Mouse (Mus musculus) C2C12 (cell line): ENCODE data around the gene Pithd1. TPM values are rescaled to one million over a fixed set of nuclear protein-coding genes. Genes with fewer than 3 reads are reported as not detected.

Experiments
- H3K27me3 ChIP-seq: one replicate; pipeline ENCODE4 v1.6.1; 2011; ENCODE audit not compliant: control insufficient read depth, insufficient read depth, insufficient read length
- H3K36me3 ChIP-seq: one replicate; pipeline ENCODE4 v1.6.1; 2011; ENCODE audit not compliant: control insufficient read depth, insufficient read depth
- H3K4me3 ChIP-seq: one replicate; pipeline ENCODE4 v1.5.1; 2011; ENCODE audit warnings: mild to moderate bottlenecking, control low read depth; ENCODE audit not compliant: poor library complexity, insufficient read depth, severe bottlenecking
- H3K79me2 ChIP-seq: one replicate; pipeline ENCODE4 v1.6.1; 2011; ENCODE audit not compliant: control insufficient read depth, insufficient read depth
- H3K79me3 ChIP-seq: one replicate; pipeline ENCODE4 v1.6.1; 2011; ENCODE audit warnings: low read depth, control low read depth
- H3ac ChIP-seq: one replicate; pipeline ENCODE3; 2011; ENCODE audit warnings: low read depth; ENCODE audit not compliant: control insufficient read depth, insufficient read length
- CEBPB ChIP-seq: IDR thresholded peaks from one replicate; pipeline ENCODE4 v1.6.1; 2011; ENCODE audit warnings: low read depth, mild to moderate bottlenecking, control low read depth, moderate library complexity
- CTCF ChIP-seq: IDR thresholded peaks from one replicate; pipeline ENCODE4 v1.5.1; 2011; ENCODE audit not compliant: control insufficient read depth, insufficient read depth, insufficient read length
- FOSL1 ChIP-seq: IDR thresholded peaks from one replicate; pipeline ENCODE4 v1.8.0; 2011; ENCODE audit warnings: mild to moderate bottlenecking, low read length; ENCODE audit not compliant: poor library complexity, insufficient read depth, severe bottlenecking
- MAX ChIP-seq: IDR thresholded peaks from one replicate; pipeline ENCODE4 v1.6.1; 2011; ENCODE audit warnings: mild to moderate bottlenecking, control low read depth
- MYOD1 ChIP-seq: IDR thresholded peaks from one replicate; pipeline ENCODE4 v1.6.1; 2011; ENCODE audit warnings: low read depth; ENCODE audit not compliant: control insufficient read depth, insufficient read length
- MYOG ChIP-seq: IDR thresholded peaks from one replicate; pipeline ENCODE4 v1.6.1; 2011; ENCODE audit not compliant: control insufficient read depth, insufficient read length; ENCODE audit errors: extremely low read depth
- USF1 ChIP-seq: IDR thresholded peaks from one replicate; pipeline ENCODE4 v1.6.1; 2011; ENCODE audit warnings: low read depth, mild to moderate bottlenecking, control low read depth, moderate library complexity
- polyA plus RNA-seq: library from polyadenylated mRNA; unstranded; fragments of >200 nt; fragmentation: generic; extraction: Trizol; gene quantifications from one replicate; pipeline ENCODE4 v1.2.1, GENCODE M21; 2012; ENCODE audit warnings: missing spikeins

Gene Pithd1
- polyA plus RNA-seq, 1 experiment, result 45.1 TPM

DNA sequence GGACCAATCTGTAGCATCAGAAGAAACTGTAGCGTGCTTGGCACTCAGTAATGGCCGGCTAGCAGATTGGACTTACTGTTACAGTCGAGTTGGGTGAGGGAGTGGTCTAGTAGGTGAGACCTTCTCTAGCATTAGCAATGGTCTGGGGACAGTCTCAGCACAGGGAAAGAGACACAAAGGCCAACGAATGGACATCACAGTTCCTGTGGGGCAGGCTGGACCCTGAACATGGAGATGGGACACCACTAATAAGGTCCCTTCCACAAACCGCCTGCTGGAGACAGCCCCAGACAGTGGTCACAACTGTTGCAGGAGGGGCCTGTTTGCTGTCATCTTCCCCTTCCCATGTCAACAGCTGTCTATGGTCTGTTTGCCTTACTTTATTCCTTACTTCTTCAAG, 25.4 kb downstream of the Pithd1 start:
- Histone ChIP-seq H3ac (no peak overlapping the region), H3K79me2 (no peaks in the 10 kb centered on the region), H3K79me3 (no peaks in the 10 kb centered on the region)

DNA sequence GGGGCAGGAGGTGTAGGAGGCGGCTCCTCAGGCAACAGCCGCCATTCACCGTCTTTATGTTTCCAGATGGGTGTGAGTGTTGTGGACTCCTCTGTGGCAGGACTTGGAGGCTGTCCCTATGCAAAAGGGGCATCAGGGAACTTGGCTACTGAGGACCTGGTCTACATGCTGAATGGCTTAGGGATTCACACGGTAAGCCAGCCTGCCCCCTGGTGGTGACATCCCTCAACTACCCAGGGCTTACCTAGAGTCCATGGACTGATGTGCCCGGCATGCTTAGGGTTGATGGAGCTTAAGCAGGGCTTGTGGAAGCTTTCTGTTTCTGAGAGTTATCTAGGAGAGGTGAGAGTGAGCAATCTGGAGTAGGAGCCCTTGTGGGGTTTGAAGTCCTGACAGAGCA, 26.3 kb downstream of the Pithd1 start:
- no peak overlapping the region for H3K4me3 ChIP-seq
- no peaks in the 10 kb centered on the region for H3K79me3 ChIP-seq
- TF ChIP-seq MYOD1 (no peak), USF1 (no peak), CTCF (peak; percentile 82), MYOG (no peak)
- H3K36me3 ChIP-seq, result peaks cover 2% of the 10 kb centered on the region
- H3K79me2 ChIP-seq, result no peaks in the 10 kb centered on the region
- no peak overlapping the region for H3ac ChIP-seq
- H3K27me3 ChIP-seq, result no peaks in the 10 kb centered on the region

More for the DNA sequence above, 25.4 kb downstream of the Pithd1 start:
- H3K36me3 ChIP-seq, result peaks cover 10% of the 10 kb centered on the region
- no peaks in the 10 kb centered on the region for H3K27me3 ChIP-seq
- H3K4me3 ChIP-seq, result no peak overlapping the region
- TF ChIP-seq CEBPB (no peak), MYOG (no peak), USF1 (no peak), MAX (no peak), CTCF (no peak), MYOD1 (no peak), FOSL1 (no peak)

DNA sequence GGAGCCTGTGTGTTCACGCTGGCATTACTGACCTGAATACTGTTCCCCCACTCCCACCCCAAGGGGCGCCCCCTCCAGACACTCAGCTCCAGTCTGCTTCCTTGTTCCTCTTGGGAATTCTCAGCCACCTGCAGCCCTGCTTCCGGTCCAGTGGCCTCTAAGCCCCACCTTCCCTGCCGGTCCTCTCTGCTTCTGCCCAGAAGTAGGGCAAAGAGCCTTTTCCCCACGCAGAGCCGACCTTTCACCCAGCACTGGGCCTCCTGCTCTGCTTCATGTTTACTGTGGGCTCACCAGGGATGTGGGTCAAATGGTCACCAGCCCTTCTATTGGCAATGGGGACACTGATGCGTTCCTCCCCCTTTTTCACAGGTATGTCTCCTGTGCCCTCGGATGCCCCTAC, 28.7 kb downstream of the Pithd1 start:
- no peak overlapping the region for H3ac ChIP-seq
- no peaks in the 10 kb centered on the region for H3K27me3 ChIP-seq
- peaks cover 4% of the 10 kb centered on the region for H3K36me3 ChIP-seq
- no peak for TF ChIP-seq CTCF
- no peak for TF ChIP-seq FOSL1
- TF ChIP-seq MAX, result no peak
- TF ChIP-seq CEBPB, result no peak
- no peak for TF ChIP-seq MYOG
- no peak for TF ChIP-seq MYOD1
- TF ChIP-seq USF1, result no peak
- no peaks in the 10 kb centered on the region for H3K79me3 ChIP-seq
- no peaks in the 10 kb centered on the region for H3K79me2 ChIP-seq
- H3K4me3 ChIP-seq, result no peak overlapping the region

DNA sequence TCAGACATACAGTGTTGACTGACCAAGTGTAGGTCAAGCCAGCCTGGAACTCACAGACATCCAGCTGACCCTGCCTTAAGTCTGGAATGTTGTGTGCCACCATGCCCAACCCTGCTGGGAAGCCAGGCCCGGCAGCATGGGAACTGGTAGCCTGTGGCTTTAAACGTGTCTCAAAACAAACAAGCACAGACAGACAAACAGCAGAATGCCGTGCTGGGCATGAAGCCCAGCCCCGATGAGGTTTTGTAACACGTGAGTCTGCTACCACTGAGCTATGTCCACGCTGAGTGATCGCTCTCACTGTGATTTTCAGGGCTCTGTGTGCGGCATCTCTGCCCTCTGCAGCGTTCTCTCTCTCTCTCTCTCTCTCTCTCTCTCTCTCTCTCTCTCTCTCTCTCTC, 31.2 kb downstream of the Pithd1 start:
- H3K27me3 ChIP-seq, result no peaks in the 10 kb centered on the region
- no peaks in the 10 kb centered on the region for H3K79me3 ChIP-seq
- no peak for TF ChIP-seq USF1
- no peak for TF ChIP-seq MYOD1
- no peak for TF ChIP-seq MAX
- no peak for TF ChIP-seq CEBPB
- no peak for TF ChIP-seq FOSL1
- no peak for TF ChIP-seq MYOG
- TF ChIP-seq CTCF, result no peak
- peaks cover 4% of the 10 kb centered on the region for H3K36me3 ChIP-seq
- no peak overlapping the region for H3K4me3 ChIP-seq
- no peak overlapping the region for H3ac ChIP-seq
- H3K79me2 ChIP-seq, result no peaks in the 10 kb centered on the region

DNA sequence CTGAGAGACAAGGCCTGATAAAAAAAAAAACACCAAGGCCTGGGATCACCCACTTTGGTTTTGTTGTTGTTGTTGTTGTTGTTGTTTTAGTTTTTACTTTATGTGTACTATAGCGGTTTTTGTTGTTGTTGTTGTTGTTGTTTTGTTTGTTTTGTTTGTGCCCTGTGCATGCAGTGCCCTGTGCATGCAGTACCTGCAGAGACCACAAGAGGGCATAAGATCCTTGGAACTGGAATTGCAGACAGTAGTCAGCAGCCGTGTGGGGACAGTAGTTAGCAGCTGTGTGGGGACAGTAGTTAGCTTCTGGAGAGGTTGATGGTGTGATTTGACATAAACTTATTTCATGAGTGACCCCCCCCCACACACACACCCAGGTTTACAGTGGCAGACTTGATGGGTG, 32.8 kb downstream of the Pithd1 start:
- no peaks in the 10 kb centered on the region for H3K27me3 ChIP-seq
- TF ChIP-seq FOSL1 (no peak), CTCF (peak; percentile 9), CEBPB (no peak), MAX (no peak)
- no peak overlapping the region for H3K4me3 ChIP-seq
- peaks cover 4% of the 10 kb centered on the region for H3K36me3 ChIP-seq
- H3K79me3 ChIP-seq, result no peaks in the 10 kb centered on the region
- H3K79me2 ChIP-seq, result no peaks in the 10 kb centered on the region
- no peak overlapping the region for H3ac ChIP-seq

DNA sequence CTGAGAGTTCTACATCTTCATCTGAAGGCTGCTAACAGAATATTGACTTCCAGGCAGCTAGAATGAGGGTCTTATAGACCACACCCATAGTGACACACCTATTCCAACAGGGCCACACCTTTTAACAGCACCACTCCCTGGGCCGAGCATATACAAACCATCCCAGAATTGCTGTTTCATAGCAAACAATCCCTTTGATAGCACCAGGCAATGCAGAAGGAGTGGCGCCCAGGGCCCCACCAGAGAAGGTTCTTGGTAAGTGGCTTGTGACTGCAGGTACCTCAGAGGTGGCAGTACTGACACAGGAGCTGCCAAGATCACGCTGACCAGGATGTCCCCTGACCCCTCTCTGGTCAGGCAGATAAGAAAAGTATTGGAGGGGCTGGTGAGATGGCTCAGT, 33.9 kb downstream of the Pithd1 start:
- Histone ChIP-seq H3K36me3 (peaks cover 4% of the 10 kb centered on the region), H3K79me3 (no peaks in the 10 kb centered on the region), H3K79me2 (no peaks in the 10 kb centered on the region), H3K27me3 (no peaks in the 10 kb centered on the region), H3ac (no peak overlapping the region), H3K4me3 (no peak overlapping the region)
- no peak for TF ChIP-seq CTCF
- TF ChIP-seq FOSL1, result no peak
- TF ChIP-seq MYOD1, result no peak
- no peak for TF ChIP-seq USF1
- TF ChIP-seq MAX, result no peak
- TF ChIP-seq CEBPB, result no peak
